In genomic region chr16:18428011-18428515, GRCm38 (mm10) we compare ENCODE assay signal across 13 mouse cellular contexts. TPM values are rescaled to one million over a fixed set of nuclear protein-coding genes. Genes with fewer than 3 reads are reported as not detected.
DNase-seq lines count a peak whose midpoint lies in the region; ATAC-seq and TF ChIP-seq lines count a peak whose summit lies in the region.
"Had no signal": no experiment of that assay in that cellular context is flagged by ENCODE, and none has a peak within 500 bp of the region (broad histone marks: within the 10 kb centered on the region; RNA-seq: fewer than 3 reads in every experiment).

No protein-coding gene starts in this region.

- TF ChIP-seq POLR2A in bone marrow, adult 2 months (IDR thresholded peaks at IDR 0.05; ENCODE audit: borderline replicate concordance, control insufficient read depth, low read depth, low read length) = no peak

- DNase-seq in hindbrain, embryonic 10.5 days (ENCODE audit: low spot score) = no peak
- DNase-seq in hindbrain, postnatal 0 days (ENCODE audit: low spot score) = no peak
- no peak for DNase-seq in liver, embryonic 11.5 days (ENCODE audit: low spot score)
- peak; percentile 32 for DNase-seq in lung, postnatal 10 days
- no peak for DNase-seq in cerebellum, adult 18-20 months
- DNase-seq: cerebellum, adult 8-10 months; embryo, embryonic 11 days; midbrain, embryonic 14.5 days; thymus, postnatal 4 days had no signal

- H3K4me1 ChIP-seq in hindbrain, embryonic 10.5 days (replicated peaks) = peaks cover 38% of the 10 kb centered on the region
- H3K4me1 ChIP-seq in hindbrain, postnatal 0 days (ENCODE audit: insufficient read depth, low read length) = peaks cover 15% of the 10 kb centered on the region
- peaks cover 1% of the 10 kb centered on the region; the same call in 1 of the 2 replicates for H3K4me1 ChIP-seq in bone marrow, adult 2 months (ENCODE audit: control insufficient read depth, insufficient read depth, low read length)
- H3K4me1 ChIP-seq in liver, embryonic 11.5 days (replicated peaks; ENCODE audit: control insufficient read depth, insufficient read depth, low read length) = peaks cover 33% of the 10 kb centered on the region
- H3K4me1 ChIP-seq in kidney, embryonic 16.5 days (ENCODE audit: insufficient read depth, low read length) = peaks cover 35% of the 10 kb centered on the region

- TF ChIP-seq CTCF in hindbrain, postnatal 0 days (IDR thresholded peaks at IDR 0.05; ENCODE audit: low read depth) = no peak
- no peak for TF ChIP-seq CTCF in bone marrow, adult 2 months (IDR thresholded peaks at IDR 0.05; ENCODE audit: control insufficient read depth, insufficient read depth, low read length)

- H3K27me3 ChIP-seq in hindbrain, embryonic 10.5 days (ENCODE audit: insufficient read depth, poor library complexity, severe bottlenecking) = no peaks in the 10 kb centered on the region
- no peaks in the 10 kb centered on the region for H3K27me3 ChIP-seq in hindbrain, postnatal 0 days (ENCODE audit: insufficient read depth, low read length)
- no peaks in the 10 kb centered on the region for H3K27me3 ChIP-seq in liver, embryonic 11.5 days (replicated peaks; ENCODE audit: control insufficient read depth, insufficient read depth, low read length)
- H3K27me3 ChIP-seq in kidney, embryonic 16.5 days (ENCODE audit: insufficient read depth, low read length) = no peaks in the 10 kb centered on the region
- H3K27me3 ChIP-seq: neural tube, embryonic 13.5 days had no signal

- no peak for ATAC-seq in hindbrain, postnatal 0 days
- ATAC-seq in liver, embryonic 11.5 days (replicated peaks; ENCODE audit: low FRiP score) = 0 out of 2 replicates have a peak, but pooled peaks have one; percentile 0
- ATAC-seq in kidney, embryonic 16.5 days (ENCODE audit: low FRiP score, low TSS enrichment) = no peak

- no peak overlapping the region for H3K9ac ChIP-seq in hindbrain, postnatal 0 days (replicated peaks; ENCODE audit: low read length)
- peak overlapping the region; percentile 73 for H3K9ac ChIP-seq in liver, embryonic 11.5 days (ENCODE audit: low read depth, low read length)
- no peak overlapping the region for H3K9ac ChIP-seq in kidney, embryonic 16.5 days (replicated peaks; ENCODE audit: low read length)
- H3K9ac ChIP-seq: neural tube, embryonic 13.5 days had no signal

- H3K4me2 ChIP-seq in hindbrain, postnatal 0 days (ENCODE audit: low read depth, low read length) = no peak overlapping the region
- peak overlapping the region; percentile 88 for H3K4me2 ChIP-seq in liver, embryonic 11.5 days
- H3K4me2 ChIP-seq in kidney, embryonic 16.5 days (replicated peaks; ENCODE audit: low read depth, low read length) = no peak overlapping the region
- H3K4me2 ChIP-seq: neural tube, embryonic 13.5 days had no signal

- peak overlapping the region; percentile 23; the same call in 1 of the 2 replicates for H3K27ac ChIP-seq in hindbrain, embryonic 10.5 days
- no peak overlapping the region for H3K27ac ChIP-seq in hindbrain, postnatal 0 days
- H3K27ac ChIP-seq in bone marrow, adult 2 months (ENCODE audit: control insufficient read depth, insufficient read depth, low read depth, low read length, poor library complexity) = peak overlapping the region; percentile 77
- peak overlapping the region; percentile 97 for H3K27ac ChIP-seq in liver, embryonic 11.5 days (ENCODE audit: low read depth, low read length)
- H3K27ac ChIP-seq in kidney, embryonic 16.5 days (ENCODE audit: low read length) = no peak overlapping the region
- H3K27ac ChIP-seq: kidney, postnatal 0 days; neural tube, embryonic 13.5 days had no signal

- H3K4me3 ChIP-seq in hindbrain, embryonic 10.5 days = no peak overlapping the region
- H3K4me3 ChIP-seq in hindbrain, postnatal 0 days (ENCODE audit: low read length) = no peak overlapping the region
- H3K4me3 ChIP-seq in bone marrow, adult 2 months (replicated peaks; ENCODE audit: control insufficient read depth, low read depth, low read length) = peak overlapping the region; percentile 29
- peak overlapping the region; percentile 63 for H3K4me3 ChIP-seq in liver, embryonic 11.5 days (ENCODE audit: low read depth, low read length)
- H3K4me3 ChIP-seq in kidney, embryonic 16.5 days (ENCODE audit: low read length) = no peak overlapping the region
- H3K4me3 ChIP-seq: neural tube, embryonic 13.5 days had no signal

- H3K9me3 ChIP-seq in hindbrain, embryonic 10.5 days = no peaks in the 10 kb centered on the region
- no peaks in the 10 kb centered on the region for H3K9me3 ChIP-seq in hindbrain, postnatal 0 days (ENCODE audit: low read length)
- no peaks in the 10 kb centered on the region for H3K9me3 ChIP-seq in liver, embryonic 11.5 days (ENCODE audit: control insufficient read depth, low read length)
- H3K9me3 ChIP-seq in kidney, embryonic 16.5 days (ENCODE audit: low read length) = no peaks in the 10 kb centered on the region
- H3K9me3 ChIP-seq: neural tube, embryonic 13.5 days had no signal

- peaks cover 8% of the 10 kb centered on the region for H3K36me3 ChIP-seq in hindbrain, embryonic 10.5 days
- no peaks in the 10 kb centered on the region for H3K36me3 ChIP-seq in hindbrain, postnatal 0 days (ENCODE audit: insufficient read depth, low read length)
- H3K36me3 ChIP-seq in liver, embryonic 11.5 days (ENCODE audit: control insufficient read depth, insufficient read depth, low read length) = peaks cover 2% of the 10 kb centered on the region; the same call in 1 of the 2 replicates
- no peaks in the 10 kb centered on the region for H3K36me3 ChIP-seq in kidney, embryonic 16.5 days (ENCODE audit: insufficient read depth, low read length)

- 81% methylated on average over 5 of the region's 5 CpGs for WGBS in hindbrain, embryonic 10.5 days
- 84% methylated on average over 5 of the region's 5 CpGs for WGBS in hindbrain, postnatal 0 days
- WGBS in bone marrow, adult 2 months = 73% methylated on average over 5 of the region's 5 CpGs
- 64% methylated on average over 5 of the region's 5 CpGs for WGBS in liver, embryonic 11.5 days
- WGBS in kidney, embryonic 16.5 days = 87% methylated on average over 5 of the region's 5 CpGs

RNA-seq across cellular contexts. Expression of gene Comt, which starts 1.4 kb away (rescaled TPM):
- polyA plus RNA-seq in hindbrain, embryonic 10.5 days (2016; fragmentation: Nextera tagmentation; extraction: Ambion mirVana) = 62.5 and 67.9 TPM in 2 replicates
- total RNA-seq in hindbrain, postnatal 0 days (2014; rRNA removed) = 82.8 and 88.9 TPM in 2 replicates
- 94.3 and 102 TPM in 2 replicates for polyA plus RNA-seq in hindbrain, postnatal 0 days (2015; fragmentation: Nextera tagmentation; extraction: Ambion mirVana)
- polyA plus RNA-seq in bone marrow, adult 2 months (2011; ENCODE audit: insufficient read depth, insufficient read length, low replicate concordance, missing spikeins) = 40.6 and 53.8 TPM in 2 replicates
- polyA plus RNA-seq in liver, embryonic 11.5 days (2014; fragmentation: Nextera tagmentation; extraction: Ambion mirVana) = 140 and 141 TPM in 2 replicates
- polyA plus RNA-seq in kidney, embryonic 16.5 days (2015; fragmentation: Nextera tagmentation; extraction: Ambion mirVana) = 119 and 127 TPM in 2 replicates

RNA-seq across cellular contexts. Expression of gene Txnrd2, which starts 1.9 kb away (rescaled TPM):
- polyA plus RNA-seq in hindbrain, embryonic 10.5 days (2016; fragmentation: Nextera tagmentation; extraction: Ambion mirVana) = 30.5 and 34.7 TPM in 2 replicates
- total RNA-seq in hindbrain, postnatal 0 days (2014; rRNA removed) = 17.9 and 23.1 TPM in 2 replicates
- polyA plus RNA-seq in hindbrain, postnatal 0 days (2015; fragmentation: Nextera tagmentation; extraction: Ambion mirVana) = 37.6 and 41.8 TPM in 2 replicates
- 66.6 and 86.0 TPM in 2 replicates for polyA plus RNA-seq in bone marrow, adult 2 months (2011; ENCODE audit: insufficient read depth, insufficient read length, low replicate concordance, missing spikeins)
- polyA plus RNA-seq in liver, embryonic 11.5 days (2014; fragmentation: Nextera tagmentation; extraction: Ambion mirVana) = 83.7 and 91.8 TPM in 2 replicates
- 33.7 and 35.2 TPM in 2 replicates for polyA plus RNA-seq in kidney, embryonic 16.5 days (2015; fragmentation: Nextera tagmentation; extraction: Ambion mirVana)

Comparison
In these comparisons a context has a peak if more than half of its experiments do, and no peak if none do; other contexts are left out.
1. H3K27ac ChIP-seq: peak in hindbrain, embryonic 10.5 days (single experiment), bone marrow, adult 2 months (single experiment) and liver, embryonic 11.5 days (single experiment); none in hindbrain, postnatal 0 days (single experiment) and kidney, embryonic 16.5 days (single experiment).
2. H3K4me3 ChIP-seq: peak in bone marrow, adult 2 months (single experiment) and liver, embryonic 11.5 days (single experiment); none in hindbrain, embryonic 10.5 days (single experiment), hindbrain, postnatal 0 days (single experiment) and kidney, embryonic 16.5 days (single experiment).